Mouse (Mus musculus) neural tube, embryonic 14.5 days (tissue): ENCODE data around the gene Gm26558. TPM values are rescaled to one million over a fixed set of nuclear protein-coding genes. Genes with fewer than 3 reads are reported as not detected.
A peak's percentile ranks its signal among the peaks of the same experiment; 100 is the strongest.

ENCODE experiments used
- ATAC-seq: fragments of 200-750 bp; cut with Nextera tagmentation; 2 replicates; pipeline ENCODE4 v1.8.0; 2017; ENCODE audit warnings: low read depth, mild to moderate bottlenecking, moderate TSS enrichment, moderate library complexity
- H3K27ac ChIP-seq: fragments of 300-500 bp; sonication (generic); 2 replicates; pipeline ENCODE4 v1.5.1; 2014; ENCODE audit warnings: low read depth, mild to moderate bottlenecking, control low read depth, low read length, moderate library complexity, mixed read lengths
- H3K27me3 ChIP-seq: fragments of 300-500 bp; sonication (generic); 2 replicates; pipeline ENCODE4 v1.6.1; 2014; ENCODE audit warnings: low read length; ENCODE audit not compliant: control insufficient read depth, insufficient read depth
- H3K36me3 ChIP-seq: fragments of 300-500 bp; sonication (generic); 2 replicates; pipeline ENCODE4 v1.6.1; 2014; ENCODE audit warnings: low read length, mixed read lengths; ENCODE audit not compliant: control insufficient read depth, insufficient read depth
- H3K4me1 ChIP-seq: fragments of 300-500 bp; sonication (generic); 2 replicates; pipeline ENCODE4 v1.6.1; 2014; ENCODE audit warnings: low read length; ENCODE audit not compliant: control insufficient read depth, insufficient read depth
- H3K4me2 ChIP-seq: fragments of 300-500 bp; sonication (generic); 2 replicates; pipeline ENCODE4 v1.6.1; 2014; ENCODE audit warnings: mild to moderate bottlenecking, low read depth, low read length, control low read depth
- H3K4me3 ChIP-seq: fragments of 300-500 bp; sonication (generic); 2 replicates; pipeline ENCODE4 v1.5.1; 2014; ENCODE audit warnings: low read depth, low read length, control low read depth, mixed read lengths
- H3K9ac ChIP-seq: fragments of 300-500 bp; sonication (generic); replicated peaks from 2 replicates; pipeline ENCODE4 v1.6.1; 2014; ENCODE audit warnings: low read depth, mild to moderate bottlenecking, control low read depth, low read length, mixed read lengths
- H3K9me3 ChIP-seq: fragments of 300-500 bp; sonication (generic); 2 replicates; pipeline ENCODE4 v1.6.1; 2016; ENCODE audit warnings: low read length; ENCODE audit not compliant: control insufficient read depth
- WGBS: fragments of 180-500 bp; shearing (Covaris S2); extraction: QIAGEN DNeasy Blood & Tissue Kit; methylation state at CpG from one replicate; pipeline ENCODE4 v1.1.7; 2014; 5-methylcytosine and 5-hydroxymethylcytosine counted together
- polyA plus RNA-seq: library from polyadenylated mRNA; unstranded; fragments of >200 nt; fragmentation: Nextera tagmentation; extraction: Ambion mirVana; gene quantifications from 2 replicates; pipeline ENCODE4 v1.2.1, GENCODE M21; 2014

Gm26558 gene
- polyA plus RNA-seq, 1 experiment from 2014 or later: 5.0 TPM

DNA sequence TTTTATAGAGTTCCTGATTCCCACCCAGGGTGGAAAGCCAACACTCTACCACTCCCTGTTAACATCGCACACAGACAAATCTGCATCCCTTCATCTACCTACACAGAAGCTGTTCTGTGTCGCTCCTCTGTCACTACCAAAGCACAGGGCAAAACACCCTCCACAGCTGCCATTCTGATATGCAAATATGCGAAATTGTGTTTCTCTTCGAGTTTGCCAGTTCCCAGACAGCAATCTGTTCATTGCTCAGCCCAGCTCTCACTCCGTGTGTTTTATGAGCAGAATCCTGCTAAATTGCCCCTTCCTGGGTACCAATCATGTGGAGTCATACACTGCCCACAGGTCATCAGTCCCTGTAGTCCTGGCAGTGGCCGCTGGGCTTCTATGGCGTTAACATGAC, 4.8 kb downstream of the Gm26558 start:
- Histone ChIP-seq H3K36me3 (no peaks in the 10 kb centered on the region), H3K9ac (no peak overlapping the region), H3K27me3 (no peaks in the 10 kb centered on the region), H3K4me2 (no peak overlapping the region), H3K9me3 (no peaks in the 10 kb centered on the region), H3K4me3 (no peak overlapping the region), H3K4me1 (no peaks in the 10 kb centered on the region), H3K27ac (no peak overlapping the region)
- ATAC-seq: no peak
- WGBS: 63% methylated on average over 7 of the region's 7 CpGs

DNA sequence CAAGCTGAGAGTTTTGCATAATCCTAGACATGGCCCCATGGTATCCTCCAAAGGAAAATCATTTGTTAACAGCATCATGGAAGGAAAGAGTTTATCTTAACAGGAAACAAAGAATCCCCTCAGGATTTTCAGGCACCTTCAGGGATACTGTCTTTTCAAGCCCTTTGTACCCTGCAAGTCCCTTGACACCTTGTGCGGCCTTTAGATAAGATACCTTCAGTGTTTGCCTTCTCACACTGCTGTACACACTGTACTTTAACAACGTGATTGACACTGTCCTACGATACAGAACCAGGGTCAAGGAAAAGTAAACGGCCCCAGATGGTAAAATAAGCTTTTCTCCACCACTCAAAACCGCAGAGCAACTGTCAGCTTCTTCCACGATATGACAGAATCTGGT, 10.1 kb downstream of the Gm26558 start:
- Histone ChIP-seq H3K27me3 (no peaks in the 10 kb centered on the region), H3K4me3 (no peak overlapping the region), H3K9me3 (no peaks in the 10 kb centered on the region), H3K4me2 (no peak overlapping the region), H3K9ac (no peak overlapping the region), H3K36me3 (no peaks in the 10 kb centered on the region), H3K27ac (no peak overlapping the region), H3K4me1 (no peaks in the 10 kb centered on the region)
- WGBS: 74% methylated on average over 6 of the region's 6 CpGs
- ATAC-seq: no peak

DNA sequence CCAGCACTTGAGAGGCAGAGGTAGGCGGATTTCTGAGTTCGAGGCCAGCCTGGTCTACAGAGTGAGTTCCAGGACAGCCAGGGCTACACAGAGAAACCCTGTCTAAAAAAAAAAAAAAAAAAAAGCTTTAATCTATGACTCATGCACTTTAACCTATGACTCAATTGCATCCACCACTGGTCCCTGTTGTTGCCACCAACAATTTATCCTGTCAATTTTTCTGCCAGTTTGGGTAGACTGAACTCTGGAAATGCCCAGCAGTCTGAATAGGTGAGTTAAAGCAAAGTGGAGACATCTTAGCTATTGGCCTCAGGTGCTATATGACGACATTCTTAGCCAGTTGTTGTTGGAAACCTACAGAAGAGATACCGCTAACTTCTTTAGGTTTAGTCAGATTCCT, 12.4 kb downstream of the Gm26558 start:
- Histone ChIP-seq H3K4me1 (no peaks in the 10 kb centered on the region), H3K4me2 (no peak overlapping the region), H3K27ac (no peak overlapping the region), H3K9ac (no peak overlapping the region), H3K27me3 (no peaks in the 10 kb centered on the region), H3K36me3 (no peaks in the 10 kb centered on the region), H3K9me3 (no peaks in the 10 kb centered on the region), H3K4me3 (no peak overlapping the region)
- 88% methylated on average over 4 of the region's 4 CpGs for WGBS
- ATAC-seq: no peak

DNA sequence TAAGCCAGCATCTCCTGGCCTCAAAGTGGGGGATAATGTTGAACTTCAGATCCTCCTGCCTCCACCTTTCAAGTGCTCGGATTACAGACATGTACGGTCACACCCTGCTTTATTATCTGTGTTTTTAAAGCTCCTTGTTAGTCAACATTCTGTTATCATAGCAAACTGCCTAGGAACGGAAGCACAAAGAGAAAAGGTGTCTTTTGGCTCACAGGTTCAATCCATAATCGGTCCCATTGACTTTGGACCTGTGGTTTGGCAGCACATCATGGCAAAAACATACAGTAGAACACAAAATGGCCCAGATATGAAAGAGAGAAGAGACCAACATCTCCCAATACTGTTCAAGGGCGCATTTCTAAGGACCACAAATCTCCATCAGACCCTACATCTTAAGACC, 13.6 kb downstream of the Gm26558 start:
- Histone ChIP-seq H3K4me2 (no peak overlapping the region), H3K4me1 (peaks cover 11% of the 10 kb centered on the region), H3K9me3 (no peaks in the 10 kb centered on the region), H3K27ac (no peak overlapping the region), H3K27me3 (no peaks in the 10 kb centered on the region), H3K9ac (no peak overlapping the region), H3K36me3 (no peaks in the 10 kb centered on the region), H3K4me3 (no peak overlapping the region)
- 88% methylated on average over 5 of the region's 5 CpGs for WGBS
- no peak for ATAC-seq

DNA sequence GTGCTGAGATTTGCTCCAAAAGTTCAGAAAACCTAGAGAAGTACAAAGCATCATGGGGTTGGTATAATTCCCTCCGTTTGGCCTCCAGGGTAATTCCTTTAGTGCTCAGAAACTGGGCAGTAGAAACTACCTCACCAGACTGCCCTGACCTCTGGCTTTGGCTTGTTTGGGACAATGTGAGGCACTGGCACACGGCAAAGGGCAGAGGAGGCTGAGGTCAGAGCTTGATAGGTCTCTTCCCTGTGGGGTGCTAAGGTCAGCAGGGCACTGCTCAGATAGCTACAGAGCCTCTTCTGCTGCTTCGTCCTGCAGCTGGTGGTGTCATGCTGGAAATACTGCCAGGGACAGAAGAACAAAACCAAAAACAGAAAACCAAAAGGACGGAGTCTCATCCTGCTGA, 14.2 kb downstream of the Gm26558 start:
- H3K9ac ChIP-seq: no peak overlapping the region
- H3K9me3 ChIP-seq: no peaks in the 10 kb centered on the region
- 24% methylated on average over 4 of the region's 4 CpGs for WGBS
- H3K36me3 ChIP-seq: no peaks in the 10 kb centered on the region
- H3K27ac ChIP-seq: no peak overlapping the region
- no peak overlapping the region for H3K4me3 ChIP-seq
- H3K4me2 ChIP-seq: no peak overlapping the region
- H3K4me1 ChIP-seq: peaks cover 17% of the 10 kb centered on the region
- no peaks in the 10 kb centered on the region for H3K27me3 ChIP-seq
- ATAC-seq: no peak

DNA sequence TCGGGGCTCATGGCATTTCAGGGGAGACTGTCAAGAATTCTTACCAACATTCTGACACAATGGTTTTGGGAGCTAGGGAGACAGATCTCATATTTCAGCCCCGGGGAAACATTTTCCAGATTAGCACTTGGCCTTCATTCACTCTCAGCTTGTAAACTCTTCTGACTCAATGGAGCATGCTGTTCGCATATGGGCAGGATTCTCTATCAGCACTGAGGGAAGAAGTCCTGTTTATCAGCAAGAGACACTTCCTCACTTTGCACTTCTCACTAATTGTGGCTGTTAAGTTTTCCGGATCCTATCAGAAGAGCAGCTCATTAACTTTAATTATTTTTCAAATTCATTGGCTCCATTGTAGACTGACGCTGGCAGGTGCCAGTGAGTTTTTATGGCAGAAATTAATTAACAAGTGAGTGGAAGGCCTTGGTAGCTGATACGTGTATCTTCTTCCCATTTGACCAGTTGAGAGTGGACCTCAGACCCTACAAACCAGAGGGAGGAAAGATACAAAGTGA, 16.6 kb downstream of the Gm26558 start:
- peak; percentile 44; the same call in 1 of the 2 replicates for ATAC-seq
- Histone ChIP-seq H3K27ac (no peak overlapping the region), H3K4me2 (no peak overlapping the region), H3K9me3 (no peaks in the 10 kb centered on the region), H3K36me3 (no peaks in the 10 kb centered on the region), H3K4me3 (no peak overlapping the region), H3K4me1 (peaks cover 20% of the 10 kb centered on the region), H3K27me3 (no peaks in the 10 kb centered on the region), H3K9ac (no peak overlapping the region)
- WGBS: 62% methylated on average over 6 of the region's 6 CpGs

DNA sequence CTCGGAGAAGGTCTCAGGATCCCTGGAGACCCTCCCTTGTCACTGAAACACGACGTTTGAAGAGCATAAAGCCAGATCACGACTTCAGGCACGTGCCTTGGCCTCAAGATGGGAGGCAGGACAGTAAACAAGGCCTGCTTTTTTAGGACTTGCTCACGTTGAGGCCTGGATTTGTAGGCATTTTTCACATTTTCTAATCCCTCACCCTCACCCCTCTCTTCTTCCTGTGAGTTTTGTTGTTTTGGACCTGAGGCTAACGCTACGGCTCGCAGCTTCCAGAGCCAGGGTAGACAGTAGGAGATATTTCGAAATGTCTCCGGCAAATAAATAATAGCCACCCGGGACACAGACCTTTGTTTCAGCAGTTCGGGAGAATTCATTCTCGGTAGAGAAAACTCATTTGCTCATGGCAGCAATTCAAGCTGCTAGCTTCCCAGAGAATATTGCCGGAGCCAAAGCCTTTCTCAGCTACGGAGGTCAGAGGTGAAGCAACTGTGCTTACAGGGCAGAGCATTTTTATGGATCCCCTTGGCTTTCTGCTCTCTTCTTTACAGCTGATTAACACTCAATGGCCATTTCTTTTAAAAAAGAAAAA, 18.8 kb downstream of the Gm26558 start:
- Histone ChIP-seq H3K4me2 (no peak overlapping the region), H3K27me3 (no peaks in the 10 kb centered on the region), H3K4me3 (no peak overlapping the region), H3K4me1 (peaks cover 20% of the 10 kb centered on the region), H3K9ac (no peak overlapping the region), H3K36me3 (no peaks in the 10 kb centered on the region), H3K9me3 (no peaks in the 10 kb centered on the region), H3K27ac (peak overlapping the region; percentile 55; the same call in 1 of the 2 replicates)
- 9% methylated on average over 16 of the region's 16 CpGs for WGBS
- ATAC-seq: peak; percentile 49; the same call in 1 of the 2 replicates

DNA sequence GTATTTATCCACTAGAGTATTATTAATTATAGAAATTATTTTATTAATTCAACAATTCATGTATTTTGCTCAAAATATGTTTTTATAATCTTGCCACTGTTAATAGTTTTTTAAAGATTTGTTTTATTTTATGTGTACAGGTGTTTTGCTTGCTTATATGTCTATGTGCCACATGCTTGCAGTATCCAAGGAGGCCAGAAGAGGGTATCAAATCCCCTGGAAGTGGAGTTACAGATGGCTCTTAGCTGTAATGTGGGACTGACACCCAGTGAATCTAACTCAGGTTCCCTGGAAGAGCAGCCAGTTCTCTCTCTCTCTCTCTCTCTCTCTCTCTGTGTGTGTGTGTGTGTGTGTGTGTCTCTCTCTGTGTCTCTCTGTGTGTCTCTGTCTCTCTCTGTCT, 20.9 kb downstream of the Gm26558 start:
- no peaks in the 10 kb centered on the region for H3K9me3 ChIP-seq
- no peak overlapping the region for H3K27ac ChIP-seq
- no peak overlapping the region for H3K4me2 ChIP-seq
- no peaks in the 10 kb centered on the region for H3K36me3 ChIP-seq
- no peak for ATAC-seq
- H3K4me1 ChIP-seq: peaks cover 20% of the 10 kb centered on the region
- H3K27me3 ChIP-seq: no peaks in the 10 kb centered on the region
- H3K9ac ChIP-seq: no peak overlapping the region
- H3K4me3 ChIP-seq: no peak overlapping the region

DNA sequence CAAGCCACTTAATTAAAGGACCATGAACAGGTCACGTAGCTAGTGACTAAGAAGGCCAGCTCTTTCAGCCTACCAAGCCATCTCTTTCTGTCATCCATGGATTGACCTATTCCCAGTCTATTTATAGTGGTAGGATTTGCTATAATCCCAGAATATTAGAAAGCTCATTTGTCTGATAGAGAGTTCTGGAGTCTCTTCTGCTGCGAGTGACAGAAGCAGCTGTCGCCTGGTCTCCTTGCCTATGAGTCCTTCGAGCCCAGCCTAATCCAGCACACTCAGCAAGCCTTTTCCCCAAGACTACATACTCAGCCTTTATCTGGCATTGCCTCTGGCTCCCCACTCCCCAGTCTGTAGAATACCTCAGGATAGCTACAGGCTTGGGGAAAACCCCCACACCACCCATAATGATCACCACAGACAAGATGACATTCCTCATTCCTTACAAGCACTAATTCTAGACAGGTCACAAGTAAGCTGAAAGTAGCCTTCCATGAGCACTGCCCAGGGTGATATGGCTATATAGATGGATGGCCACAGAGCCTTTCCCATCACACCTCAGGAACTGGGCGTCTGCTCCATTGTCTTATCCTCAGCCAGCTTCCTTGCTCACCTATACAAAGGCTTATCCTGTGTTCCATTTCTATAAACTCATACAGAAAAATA, 27.7 kb downstream of the Gm26558 start:
- WGBS: 93% methylated on average over 5 of the region's 5 CpGs
- no peak overlapping the region for H3K4me2 ChIP-seq

More for the DNA sequence above, 27.7 kb downstream of the Gm26558 start:
- Histone ChIP-seq H3K9ac (no peak overlapping the region), H3K9me3 (no peaks in the 10 kb centered on the region), H3K4me3 (no peak overlapping the region), H3K4me1 (0 out of 2 replicates have a peak, but pooled peaks cover under 1% of the 10 kb centered on the region), H3K36me3 (no peaks in the 10 kb centered on the region), H3K27ac (no peak overlapping the region), H3K27me3 (no peaks in the 10 kb centered on the region)
- no peak for ATAC-seq
